Mouse (Mus musculus): ENCODE measurements around the gene Dgka. TPM values are rescaled to one million over a fixed set of nuclear protein-coding genes. Genes with fewer than 3 reads are reported as not detected.

Dgka gene
- polyA plus RNA-seq, 1 experiment from 2014 or later: 3.8 TPM

Other genes with a start within 250 kb of the Dgka start
- 4.6 and 5.8 TPM in 2 replicates for gene Myl6b, start 246.2 kb downstream of the Dgka start, polyA plus RNA-seq (2014; fragmentation: Nextera tagmentation; extraction: Ambion mirVana)
- 4.7 and 6.3 TPM in 2 replicates for gene Esyt1, start 219.0 kb downstream of the Dgka start, polyA plus RNA-seq (2014; fragmentation: Nextera tagmentation; extraction: Ambion mirVana)
- gene Zc3h10, start 197.1 kb downstream of the Dgka start, polyA plus RNA-seq (2014; fragmentation: Nextera tagmentation; extraction: Ambion mirVana): 16.2 and 18.2 TPM in 2 replicates
- 2,276 and 3,259 TPM in 2 replicates for gene Rpl41, start 195.6 kb downstream of the Dgka start, polyA plus RNA-seq (2014; fragmentation: Nextera tagmentation; extraction: Ambion mirVana)
- gene Pa2g4, start 178.9 kb downstream of the Dgka start, polyA plus RNA-seq (2014; fragmentation: Nextera tagmentation; extraction: Ambion mirVana): 177 and 187 TPM in 2 replicates
- gene Erbb3, start 155.2 kb downstream of the Dgka start, polyA plus RNA-seq (2014; fragmentation: Nextera tagmentation; extraction: Ambion mirVana): 0.17 and 0.40 TPM in 2 replicates
- gene Rps26, start 118.1 kb downstream of the Dgka start, polyA plus RNA-seq (2014; fragmentation: Nextera tagmentation; extraction: Ambion mirVana): 522 and 721 TPM in 2 replicates
- 6.5 and 9.2 TPM in 2 replicates for gene Ikzf4, start 98.9 kb downstream of the Dgka start, polyA plus RNA-seq (2014; fragmentation: Nextera tagmentation; extraction: Ambion mirVana)
- 9.1 and 9.8 TPM in 2 replicates for gene Suox, start 70.8 kb downstream of the Dgka start, polyA plus RNA-seq (2014; fragmentation: Nextera tagmentation; extraction: Ambion mirVana)
- gene Rab5b, start 48.6 kb downstream of the Dgka start, polyA plus RNA-seq (2014; fragmentation: Nextera tagmentation; extraction: Ambion mirVana): 89.4 and 98.8 TPM in 2 replicates
- gene Pmel, start 40.7 kb downstream of the Dgka start, polyA plus RNA-seq (2014; fragmentation: Nextera tagmentation; extraction: Ambion mirVana): 0.27 and 0.83 TPM in 2 replicates
- 41.0 and 43.8 TPM in 2 replicates for gene Cdk2, start 39.8 kb downstream of the Dgka start, polyA plus RNA-seq (2014; fragmentation: Nextera tagmentation; extraction: Ambion mirVana)
- gene Pym1, start 3.0 kb upstream of the Dgka start, polyA plus RNA-seq (2014; fragmentation: Nextera tagmentation; extraction: Ambion mirVana): 48.4 and 55.4 TPM in 2 replicates
- 0.37 and 0.62 TPM in 2 replicates for gene Mmp19, start 46.1 kb upstream of the Dgka start, polyA plus RNA-seq (2014; fragmentation: Nextera tagmentation; extraction: Ambion mirVana)
- 40.6 and 47.6 TPM in 2 replicates for gene Dnajc14, start 59.2 kb upstream of the Dgka start, polyA plus RNA-seq (2014; fragmentation: Nextera tagmentation; extraction: Ambion mirVana)
- gene Tmem198b, start 59.5 kb upstream of the Dgka start, polyA plus RNA-seq (2014; fragmentation: Nextera tagmentation; extraction: Ambion mirVana): 7.3 and 8.2 TPM in 2 replicates
- gene Sarnp, start 72.5 kb upstream of the Dgka start, polyA plus RNA-seq (2014; fragmentation: Nextera tagmentation; extraction: Ambion mirVana): 218 and 228 TPM in 2 replicates
- gene Ormdl2, start 76.8 kb upstream of the Dgka start, polyA plus RNA-seq (2014; fragmentation: Nextera tagmentation; extraction: Ambion mirVana): 30.9 and 44.3 TPM in 2 replicates
- 6.0 and 6.3 TPM in 2 replicates for gene Gdf11, start 146.9 kb upstream of the Dgka start, polyA plus RNA-seq (2014; fragmentation: Nextera tagmentation; extraction: Ambion mirVana)
- 122 and 126 TPM in 2 replicates for gene Cd63, start 156.1 kb upstream of the Dgka start, polyA plus RNA-seq (2014; fragmentation: Nextera tagmentation; extraction: Ambion mirVana)
- 8.8 and 9.9 TPM in 2 replicates for gene Rdh5, start 178.0 kb upstream of the Dgka start, polyA plus RNA-seq (2014; fragmentation: Nextera tagmentation; extraction: Ambion mirVana)
- gene Bloc1s1, start 179.2 kb upstream of the Dgka start, polyA plus RNA-seq (2014; fragmentation: Nextera tagmentation; extraction: Ambion mirVana): 244 and 295 TPM in 2 replicates
- gene Itga7, start 189.0 kb upstream of the Dgka start, polyA plus RNA-seq (2014; fragmentation: Nextera tagmentation; extraction: Ambion mirVana): 1.3 and 1.8 TPM in 2 replicates
- gene Mettl7b, start 216.1 kb upstream of the Dgka start, polyA plus RNA-seq (2014; fragmentation: Nextera tagmentation; extraction: Ambion mirVana): not detected in 2 replicates
- not detected in 2 replicates for gene Olfr9, start 244.6 kb upstream of the Dgka start, polyA plus RNA-seq (2014; fragmentation: Nextera tagmentation; extraction: Ambion mirVana)